Mouse (Mus musculus) limb, embryonic 15.5 days (tissue): Measurements from ENCODE around the gene Tnfrsf25. TPM values are rescaled to one million over a fixed set of nuclear protein-coding genes. Genes with fewer than 3 reads are reported as not detected.

Source experiments
- ATAC-seq: fragments of 200-750 bp; cut with Nextera tagmentation; 2 replicates; pipeline ENCODE4 v1.8.0; 2017; ENCODE audit warnings: low read depth, moderate TSS enrichment; ENCODE audit not compliant: insufficient number of reproducible peaks, low FRiP score, low TSS enrichment
- H3K27ac ChIP-seq: fragments of 300-500 bp; sonication (generic); 2 replicates; pipeline ENCODE4 v1.5.1; 2015; ENCODE audit warnings: moderate library complexity, mild to moderate bottlenecking, inconsistent platforms
- H3K27me3 ChIP-seq: fragments of 300-500 bp; sonication (generic); 2 replicates; pipeline ENCODE4 v1.6.1; 2015; ENCODE audit warnings: inconsistent platforms
- H3K36me3 ChIP-seq: fragments of 300-500 bp; sonication (generic); 2 replicates; pipeline ENCODE4 v1.6.1; 2015; ENCODE audit warnings: inconsistent platforms
- H3K4me1 ChIP-seq: fragments of 300-500 bp; sonication (generic); 2 replicates; pipeline ENCODE4 v1.6.1; 2015; ENCODE audit warnings: inconsistent platforms
- H3K4me2 ChIP-seq: fragments of 300-500 bp; sonication (generic); 2 replicates; pipeline ENCODE4 v1.6.1; 2015; ENCODE audit warnings: mild to moderate bottlenecking, inconsistent platforms
- H3K4me3 ChIP-seq: fragments of 300-500 bp; sonication (generic); 2 replicates; pipeline ENCODE4 v1.5.1; 2015; ENCODE audit warnings: mild to moderate bottlenecking, inconsistent platforms
- H3K9ac ChIP-seq: fragments of 300-500 bp; sonication (generic); 2 replicates; pipeline ENCODE4 v1.6.1; 2015; ENCODE audit warnings: inconsistent platforms
- H3K9me3 ChIP-seq: fragments of 300-500 bp; sonication (generic); 2 replicates; pipeline ENCODE4 v1.6.1; 2016; ENCODE audit warnings: inconsistent platforms
- WGBS: fragments of 180-500 bp; shearing (Covaris S2); methylation state at CpG from one replicate; pipeline ENCODE4 v1.1.7; 2015; 5-methylcytosine and 5-hydroxymethylcytosine counted together
- polyA plus RNA-seq: library from polyadenylated mRNA; unstranded; fragments of >200 nt; fragmentation: Nextera tagmentation; extraction: Ambion mirVana; gene quantifications from 2 replicates; pipeline ENCODE4 v1.2.1, GENCODE M21; 2015

The Tnfrsf25 gene
- polyA plus RNA-seq, 1 experiment from 2014 or later: 1.2 TPM

- peaks cover 12% of the 10 kb centered on the region for H3K27me3 ChIP-seq
- no peak overlapping the region for H3K27ac ChIP-seq
- H3K36me3 ChIP-seq: peaks cover 71% of the 10 kb centered on the region
- H3K4me3 ChIP-seq: no peak overlapping the region
- no peak overlapping the region for H3K4me2 ChIP-seq
- H3K9me3 ChIP-seq: no peaks in the 10 kb centered on the region
- H3K9ac ChIP-seq: no peak overlapping the region
- WGBS: 82% methylated on average over 3 of the region's 3 CpGs
- H3K4me1 ChIP-seq: peaks cover 19% of the 10 kb centered on the region
- no peak for ATAC-seq
Observed at GRCm38 (mm10) chr4:152109509-152109908, 6.2 kb upstream of the Tnfrsf25 start.

GRCm38 (mm10) chr4:152110689-152111088 is 5.0 kb upstream of the Tnfrsf25 start:
- Histone ChIP-seq H3K27ac (no peak overlapping the region), H3K36me3 (peaks cover 72% of the 10 kb centered on the region), H3K9me3 (no peaks in the 10 kb centered on the region), H3K4me1 (peaks cover 23% of the 10 kb centered on the region), H3K4me2 (no peak overlapping the region), H3K4me3 (no peak overlapping the region), H3K9ac (no peak overlapping the region), H3K27me3 (peaks cover 24% of the 10 kb centered on the region)
- 81% methylated on average over 4 of the region's 4 CpGs for WGBS
- no peak for ATAC-seq

- no peak overlapping the region for H3K27ac ChIP-seq
- peaks cover 25% of the 10 kb centered on the region for H3K4me1 ChIP-seq
- no peak for ATAC-seq
- H3K9ac ChIP-seq: no peak overlapping the region
- H3K4me2 ChIP-seq: no peak overlapping the region
- H3K27me3 ChIP-seq: peaks cover 37% of the 10 kb centered on the region
- peaks cover 65% of the 10 kb centered on the region for H3K36me3 ChIP-seq
- no peaks in the 10 kb centered on the region for H3K9me3 ChIP-seq
- H3K4me3 ChIP-seq: no peak overlapping the region
- 94% methylated on average over 9 of the region's 9 CpGs for WGBS
Observed at GRCm38 (mm10) chr4:152112329-152112728, 3.4 kb upstream of the Tnfrsf25 start.

DNA sequence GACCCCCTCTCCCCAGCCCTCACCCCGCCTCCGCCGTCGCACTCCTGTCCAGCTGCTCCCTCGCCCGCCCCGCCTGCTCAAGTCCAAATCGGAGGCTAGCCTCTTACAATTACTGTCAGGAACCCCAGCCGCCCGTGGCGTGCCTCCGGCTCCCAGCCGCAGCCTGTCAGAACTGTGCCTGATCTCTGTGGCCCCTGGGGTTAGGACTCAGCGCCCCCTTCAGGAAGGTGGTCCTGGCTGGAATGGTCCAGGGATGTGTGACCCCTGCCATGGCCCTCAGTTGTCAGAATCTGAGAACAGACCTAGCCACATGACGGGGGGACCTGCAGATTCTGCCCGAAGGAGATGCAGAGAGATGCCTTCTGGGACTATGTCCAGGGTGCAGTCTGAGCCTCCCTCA is 1.7 kb upstream of the Tnfrsf25 start:
- Histone ChIP-seq H3K27me3 (peaks cover 55% of the 10 kb centered on the region), H3K36me3 (peaks cover 55% of the 10 kb centered on the region)

DNA sequence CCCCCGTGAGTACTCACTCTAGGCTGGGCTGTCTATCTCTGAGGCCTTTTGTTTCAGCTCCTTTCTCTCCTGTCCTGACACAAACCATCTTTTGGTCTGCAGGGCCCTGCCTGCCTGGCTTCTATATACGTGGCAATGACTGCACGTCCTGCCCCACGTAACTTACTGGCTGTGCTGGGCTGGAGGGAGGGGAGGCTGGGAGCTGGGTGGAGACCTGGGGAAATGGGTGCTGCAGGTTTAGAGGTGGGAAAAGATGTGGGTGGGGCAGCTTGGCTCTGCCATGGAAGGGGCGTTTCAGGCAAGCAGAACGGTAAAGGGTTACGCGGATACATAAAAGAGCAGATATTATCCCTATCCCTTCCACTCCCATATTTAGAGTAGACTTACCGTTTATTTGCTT is 1.8 kb downstream of the Tnfrsf25 start:
- H3K36me3 ChIP-seq: peaks cover 26% of the 10 kb centered on the region
- H3K9me3 ChIP-seq: no peaks in the 10 kb centered on the region
- no peak overlapping the region for H3K9ac ChIP-seq
- peaks cover 32% of the 10 kb centered on the region for H3K4me1 ChIP-seq
- peaks cover 89% of the 10 kb centered on the region for H3K27me3 ChIP-seq
- H3K4me2 ChIP-seq: no peak overlapping the region
- no peak overlapping the region for H3K27ac ChIP-seq
- no peak for ATAC-seq
- WGBS: 73% methylated on average over 9 of the region's 9 CpGs
- H3K4me3 ChIP-seq: no peak overlapping the region

More for the DNA sequence above, 1.7 kb upstream of the Tnfrsf25 start:
- WGBS: 68% methylated on average over 16 of the region's 16 CpGs
- no peak overlapping the region for H3K9ac ChIP-seq
- H3K27ac ChIP-seq: no peak overlapping the region
- no peak overlapping the region for H3K4me3 ChIP-seq
- H3K9me3 ChIP-seq: no peaks in the 10 kb centered on the region
- no peak for ATAC-seq
- no peak overlapping the region for H3K4me2 ChIP-seq
- peaks cover 12% of the 10 kb centered on the region for H3K4me1 ChIP-seq

- H3K4me3 ChIP-seq: peak overlapping the region; percentile 9
- H3K27me3 ChIP-seq: peaks cover 100% of the 10 kb centered on the region
- no peak overlapping the region for H3K27ac ChIP-seq
- H3K9ac ChIP-seq: no peak overlapping the region
- H3K4me1 ChIP-seq: peaks cover 34% of the 10 kb centered on the region
- peak overlapping the region; percentile 21 for H3K4me2 ChIP-seq
- no peak for ATAC-seq
- WGBS: 6% methylated on average over 39 of the region's 39 CpGs
- H3K36me3 ChIP-seq: peaks cover 5% of the 10 kb centered on the region
- no peaks in the 10 kb centered on the region for H3K9me3 ChIP-seq
Observed at GRCm38 (mm10) chr4:152119396-152120292, 3.9 kb downstream of the Tnfrsf25 start.

DNA sequence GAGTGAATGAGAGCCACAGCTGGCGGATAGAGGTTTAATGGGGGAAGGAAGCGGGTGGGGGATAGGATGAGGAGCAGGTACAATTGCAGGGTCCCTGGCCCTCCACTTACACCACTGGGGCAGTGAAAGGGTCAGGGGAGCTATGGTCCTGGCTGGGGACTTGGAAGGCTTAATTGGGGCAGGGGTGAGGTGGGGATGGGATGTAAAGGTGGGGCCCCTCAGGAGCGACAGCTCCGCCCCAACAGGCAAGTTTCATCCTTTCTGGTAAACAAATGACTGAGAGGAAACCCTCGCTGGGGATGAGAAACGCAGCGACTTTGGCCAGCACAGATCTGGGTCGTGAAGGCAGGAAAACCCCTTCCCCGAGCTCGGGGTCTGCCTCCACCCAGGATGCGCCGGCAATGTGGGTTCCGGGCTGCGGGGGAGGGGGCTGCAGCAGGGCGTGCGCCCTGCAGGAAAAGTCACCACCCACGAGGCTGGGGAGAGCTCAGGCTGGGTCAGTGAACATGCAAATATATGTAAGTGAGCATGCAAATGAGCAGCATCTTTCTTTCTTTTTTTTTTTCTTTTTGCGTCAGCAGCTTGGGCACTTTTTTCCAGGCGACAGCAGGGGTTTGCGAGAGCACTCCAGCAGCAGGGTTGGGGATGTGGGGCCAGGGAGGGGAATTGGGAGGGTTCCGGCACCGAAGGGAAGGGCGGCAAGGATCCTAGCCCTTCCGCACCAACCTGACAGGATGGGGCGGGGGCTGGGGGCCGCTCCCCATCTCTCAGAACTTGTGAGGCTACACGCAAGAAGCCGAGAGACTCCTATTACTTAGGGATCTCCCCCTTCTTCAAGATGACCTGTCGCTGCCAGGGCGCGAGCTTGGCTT is 4.8 kb downstream of the Tnfrsf25 start:
- no peak for ATAC-seq
- no peak overlapping the region for H3K27ac ChIP-seq
- no peaks in the 10 kb centered on the region for H3K36me3 ChIP-seq
- no peaks in the 10 kb centered on the region for H3K9me3 ChIP-seq
- peaks cover 100% of the 10 kb centered on the region for H3K27me3 ChIP-seq
- peaks cover 41% of the 10 kb centered on the region for H3K4me1 ChIP-seq
- peak overlapping the region; percentile 36 for H3K4me2 ChIP-seq
- 2% methylated on average over 31 of the region's 31 CpGs for WGBS
- no peak overlapping the region for H3K9ac ChIP-seq
- H3K4me3 ChIP-seq: peak overlapping the region; percentile 21

GRCm38 (mm10) chr4:152121183-152121505 is 5.4 kb downstream of the Tnfrsf25 start:
- peak overlapping the region; percentile 36 for H3K4me2 ChIP-seq
- WGBS: 3% methylated on average over 12 of the region's 12 CpGs
- H3K27ac ChIP-seq: no peak overlapping the region
- H3K4me1 ChIP-seq: peaks cover 41% of the 10 kb centered on the region
- no peaks in the 10 kb centered on the region for H3K36me3 ChIP-seq
- no peak for ATAC-seq
- no peak overlapping the region for H3K9ac ChIP-seq
- peaks cover 100% of the 10 kb centered on the region for H3K27me3 ChIP-seq
- H3K9me3 ChIP-seq: no peaks in the 10 kb centered on the region
- H3K4me3 ChIP-seq: peak overlapping the region; percentile 21; the same call in 1 of the 2 replicates

DNA sequence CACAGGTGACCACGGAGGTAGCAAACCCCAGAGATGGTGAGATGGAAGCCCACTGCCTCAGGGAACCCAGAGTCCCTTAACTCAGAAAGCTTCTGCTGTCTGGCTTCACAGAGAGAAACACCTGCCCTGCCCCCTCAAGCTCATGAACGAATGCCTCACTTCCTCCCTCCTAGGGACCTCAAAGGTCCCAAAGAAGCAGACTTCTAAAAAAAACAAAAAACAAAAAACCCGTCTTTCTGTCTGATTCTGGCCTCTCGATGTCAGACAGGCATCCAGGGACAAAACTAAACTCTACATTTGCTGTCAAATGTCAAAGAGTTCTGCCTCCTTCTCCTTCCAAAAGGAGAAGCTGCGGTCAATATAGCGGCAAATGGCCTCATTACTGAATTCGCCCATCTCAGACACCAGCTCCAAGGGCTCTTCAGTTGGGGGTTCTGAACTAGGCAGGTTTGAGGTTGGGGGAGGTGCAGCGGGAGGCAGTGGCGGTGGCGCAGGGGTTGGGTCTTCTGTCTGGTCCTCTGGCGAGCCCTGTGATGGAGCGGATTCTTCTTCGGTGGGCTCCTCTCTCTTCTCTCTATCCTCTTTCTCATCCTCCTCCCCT is 8.7 kb downstream of the Tnfrsf25 start:
- H3K4me3 ChIP-seq: no peak overlapping the region
- no peak overlapping the region for H3K9ac ChIP-seq
- no peak overlapping the region for H3K4me2 ChIP-seq
- peaks cover 42% of the 10 kb centered on the region for H3K4me1 ChIP-seq
- peaks cover 100% of the 10 kb centered on the region for H3K27me3 ChIP-seq
- no peak for ATAC-seq
- H3K36me3 ChIP-seq: no peaks in the 10 kb centered on the region
- H3K9me3 ChIP-seq: no peaks in the 10 kb centered on the region
- 13% methylated on average over 13 of the region's 13 CpGs for WGBS
- no peak overlapping the region for H3K27ac ChIP-seq

DNA sequence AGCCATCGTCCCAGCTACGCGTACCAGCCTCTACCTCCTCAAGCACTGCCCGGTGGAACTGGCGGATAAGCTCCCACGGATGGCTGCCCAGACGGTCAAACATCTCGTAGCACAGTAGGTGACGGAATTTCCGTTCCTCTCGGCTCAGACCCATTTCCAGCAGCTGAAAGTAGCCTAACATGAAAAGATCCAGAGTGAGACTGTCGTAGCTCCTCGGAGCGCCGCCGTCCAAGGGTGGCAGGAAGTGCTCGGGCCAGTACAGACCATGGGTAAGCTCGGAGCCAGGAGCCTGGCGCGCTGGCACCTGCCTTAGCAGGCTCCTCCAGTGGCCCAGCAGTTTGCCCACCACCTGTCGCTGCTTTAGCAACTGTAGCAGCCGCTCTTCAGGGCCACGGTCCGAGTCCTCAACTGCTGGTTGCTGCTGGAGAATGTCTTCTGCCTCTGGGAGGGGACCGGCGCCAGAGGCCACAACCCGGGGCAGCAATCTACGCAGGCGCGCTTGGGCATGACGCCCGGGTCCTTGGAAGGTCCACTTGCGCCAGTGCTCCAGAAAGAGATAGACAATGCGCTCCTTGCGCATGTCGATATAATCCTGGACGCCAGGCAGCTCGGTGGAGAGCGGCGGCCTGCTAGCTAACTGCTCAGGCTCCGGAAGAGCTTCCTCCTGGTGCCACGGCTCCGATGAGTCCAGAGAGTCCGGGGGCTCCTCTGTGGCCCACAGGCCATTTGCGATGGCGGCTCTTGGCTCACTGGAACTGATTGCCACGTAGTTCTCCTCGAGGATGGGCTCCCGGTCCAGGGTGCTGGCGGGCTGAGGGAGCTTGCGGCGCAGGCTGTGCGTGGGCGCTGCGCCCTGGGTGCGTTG is 9.7 kb downstream of the Tnfrsf25 start:
- H3K27ac ChIP-seq: no peak overlapping the region
- no peak overlapping the region for H3K9ac ChIP-seq
- no peak for ATAC-seq
- H3K36me3 ChIP-seq: no peaks in the 10 kb centered on the region
- no peaks in the 10 kb centered on the region for H3K9me3 ChIP-seq
- peaks cover 100% of the 10 kb centered on the region for H3K27me3 ChIP-seq
- 7% methylated on average over 56 of the region's 56 CpGs for WGBS
- H3K4me1 ChIP-seq: peaks cover 35% of the 10 kb centered on the region
- peak overlapping the region; percentile 27 for H3K4me3 ChIP-seq
- peak overlapping the region; percentile 44 for H3K4me2 ChIP-seq
